Mouse (Mus musculus) neural tube, embryonic 11.5 days (tissue): ENCODE measurements around the gene Asic2. TPM values are rescaled to one million over a fixed set of nuclear protein-coding genes. Genes with fewer than 3 reads are reported as not detected.
A peak's percentile ranks its signal among the peaks of the same experiment; 100 is the strongest.
"Not testable (repeated sequence)": the region's sequence is repeated elsewhere in the genome, so short reads cannot be mapped to it uniquely, and the experiment has no call there.

Experiments used
- ATAC-seq: fragments of 200-750 bp; cut with Nextera tagmentation; 2 replicates; pipeline ENCODE4 v1.8.0; 2017; ENCODE audit warnings: moderate number of reproducible peaks, mild to moderate bottlenecking, moderate TSS enrichment, moderate library complexity; ENCODE audit not compliant: insufficient read depth, low FRiP score, low TSS enrichment
- DNase-seq: peaks from one replicate; pipeline ENCODE4 v3.0.0-alpha.2; 2015; ENCODE audit warnings: low spot score
- H3K27ac ChIP-seq: fragments of 300-500 bp; sonication (generic); 2 replicates; pipeline ENCODE4 v1.5.1; 2014; ENCODE audit warnings: low read depth, mild to moderate bottlenecking, low read length
- H3K27me3 ChIP-seq: fragments of 300-500 bp; sonication (generic); 2 replicates; pipeline ENCODE4 v1.6.1; 2014; ENCODE audit warnings: mild to moderate bottlenecking, low read length, mixed read lengths; ENCODE audit not compliant: control insufficient read depth, insufficient read depth
- H3K36me3 ChIP-seq: fragments of 300-500 bp; sonication (generic); 2 replicates; pipeline ENCODE4 v1.6.1; 2014; ENCODE audit warnings: mild to moderate bottlenecking, low read length, moderate library complexity, mixed read lengths; ENCODE audit not compliant: control insufficient read depth, insufficient read depth
- H3K4me1 ChIP-seq: fragments of 300-500 bp; sonication (generic); 2 replicates; pipeline ENCODE4 v1.6.1; 2014; ENCODE audit warnings: low read length, mixed read lengths; ENCODE audit not compliant: control insufficient read depth, insufficient read depth
- H3K4me2 ChIP-seq: fragments of 300-500 bp; sonication (generic); 2 replicates; pipeline ENCODE4 v1.6.1; 2014; ENCODE audit warnings: low read depth, mild to moderate bottlenecking, moderate library complexity
- H3K4me3 ChIP-seq: fragments of 300-500 bp; sonication (generic); 2 replicates; pipeline ENCODE4 v1.5.1; 2014; ENCODE audit warnings: low read depth, low read length
- H3K9ac ChIP-seq: fragments of 300-500 bp; sonication (generic); 2 replicates; pipeline ENCODE4 v1.6.1; 2014; ENCODE audit warnings: mild to moderate bottlenecking, low read length
- H3K9me3 ChIP-seq: fragments of 300-500 bp; sonication (generic); 2 replicates; pipeline ENCODE4 v1.6.1; 2016; ENCODE audit warnings: low read length; ENCODE audit not compliant: control insufficient read depth
- WGBS: fragments of 180-500 bp; shearing (Covaris S2); extraction: QIAGEN DNeasy Blood & Tissue Kit; methylation state at CpG from one replicate; pipeline ENCODE4 v1.1.7; 2014; 5-methylcytosine and 5-hydroxymethylcytosine counted together
- polyA plus RNA-seq: library from polyadenylated mRNA; unstranded; fragments of >200 nt; fragmentation: Nextera tagmentation; extraction: Ambion mirVana; gene quantifications from 2 replicates; pipeline ENCODE4 v1.2.1, GENCODE M21; 2014

Gene Asic2
- polyA plus RNA-seq, 1 experiment from 2014 or later: 2.5 TPM

DNA sequence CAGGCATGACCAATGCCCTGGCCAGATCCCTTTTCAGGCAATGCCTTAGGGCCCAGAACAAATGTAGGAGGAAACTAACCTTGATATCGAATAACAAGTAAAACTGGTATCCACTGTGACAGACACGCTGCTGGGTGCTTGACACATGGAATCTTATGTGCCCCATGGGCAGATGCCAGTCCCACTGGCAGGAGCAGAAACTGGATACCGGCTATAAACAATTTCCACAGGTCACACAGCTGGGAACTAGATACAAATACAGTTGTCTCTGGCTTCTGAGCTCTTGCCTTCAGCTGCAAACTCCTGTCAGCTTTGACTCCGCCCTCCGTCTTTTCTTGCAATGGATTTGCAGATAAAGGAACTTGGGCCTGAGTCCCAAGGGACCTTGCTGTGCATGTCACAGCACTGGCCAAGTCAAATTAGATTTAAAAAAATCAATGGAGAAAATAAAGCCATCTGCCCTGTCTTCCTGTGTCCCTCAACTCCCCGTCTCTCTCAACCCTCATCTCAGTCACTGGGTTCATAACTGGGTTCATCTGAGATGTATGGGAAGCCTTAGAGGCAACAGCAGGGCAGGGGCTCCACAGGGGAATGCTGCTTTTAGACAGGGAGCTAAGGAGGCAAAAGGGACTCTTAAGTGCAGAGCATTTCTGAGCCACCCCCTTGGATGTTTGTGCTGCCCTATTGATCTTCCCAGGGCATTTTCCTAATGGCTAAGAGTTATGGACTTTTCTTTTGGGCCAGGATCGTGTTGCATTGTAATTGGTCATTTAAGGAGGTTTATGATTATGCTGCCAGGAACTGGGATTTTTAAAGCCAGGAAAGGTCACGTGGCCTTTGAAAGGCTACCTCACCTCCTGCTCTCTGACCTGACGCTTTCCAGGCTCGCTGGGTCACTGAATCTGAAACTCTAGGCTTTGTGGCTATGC, 598.5 kb downstream of the Asic2 start:
- ATAC-seq (no peak), DNase-seq (peak; percentile 48)
- H3K27me3 ChIP-seq: no peaks in the 10 kb centered on the region
- 38% methylated on average over 10 of the region's 10 CpGs for WGBS
- H3K27ac ChIP-seq: 0 out of 2 replicates have a peak overlapping the region, but pooled peaks have one; percentile 17
- no peak overlapping the region for H3K9ac ChIP-seq
- H3K9me3 ChIP-seq: no peaks in the 10 kb centered on the region
- peaks cover 5% of the 10 kb centered on the region; the same call in 1 of the 2 replicates for H3K4me1 ChIP-seq
- H3K4me3 ChIP-seq: no peak overlapping the region
- no peaks in the 10 kb centered on the region for H3K36me3 ChIP-seq
- no peak overlapping the region for H3K4me2 ChIP-seq

DNA sequence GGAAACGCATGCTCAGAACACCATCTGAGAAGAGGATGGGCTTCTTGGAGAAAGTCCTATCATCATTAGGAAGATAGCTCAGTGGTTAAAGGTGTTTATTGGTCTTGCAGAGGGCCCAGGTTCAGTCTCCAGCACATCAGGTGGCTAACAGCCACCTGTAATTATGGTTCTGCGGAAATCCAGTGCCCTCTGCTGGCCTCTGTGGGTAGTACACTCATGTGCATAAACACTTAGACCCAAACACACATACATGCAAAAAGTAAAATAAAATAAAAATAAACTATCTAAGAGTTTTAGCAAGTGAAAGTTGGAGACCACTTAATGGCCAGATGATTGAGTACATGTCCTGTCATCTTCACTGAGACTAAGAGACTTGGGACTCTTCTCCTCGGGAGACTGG, 603.8 kb downstream of the Asic2 start:
- H3K36me3 ChIP-seq: no peaks in the 10 kb centered on the region
- H3K9me3 ChIP-seq: no peaks in the 10 kb centered on the region
- WGBS: 89% methylated on average over 3 of the region's 3 CpGs
- no peaks in the 10 kb centered on the region for H3K4me1 ChIP-seq
- H3K4me2 ChIP-seq: no peak overlapping the region
- H3K27me3 ChIP-seq: no peaks in the 10 kb centered on the region
- DNase-seq: no peak
- no peak overlapping the region for H3K27ac ChIP-seq
- ATAC-seq: no peak
- H3K9ac ChIP-seq: no peak overlapping the region
- H3K4me3 ChIP-seq: no peak overlapping the region

- Histone ChIP-seq H3K9me3 (no peaks in the 10 kb centered on the region), H3K27ac (no peak overlapping the region), H3K36me3 (no peaks in the 10 kb centered on the region), H3K4me2 (no peak overlapping the region), H3K4me1 (no peaks in the 10 kb centered on the region), H3K27me3 (no peaks in the 10 kb centered on the region), H3K9ac (no peak overlapping the region), H3K4me3 (no peak overlapping the region)
- DNase-seq (no peak), ATAC-seq (no peak)
- WGBS: 75% methylated on average over 3 of the region's 3 CpGs
Observed at GRCm38 (mm10) chr11:81362461-81362860, 605.8 kb downstream of the Asic2 start.

DNA sequence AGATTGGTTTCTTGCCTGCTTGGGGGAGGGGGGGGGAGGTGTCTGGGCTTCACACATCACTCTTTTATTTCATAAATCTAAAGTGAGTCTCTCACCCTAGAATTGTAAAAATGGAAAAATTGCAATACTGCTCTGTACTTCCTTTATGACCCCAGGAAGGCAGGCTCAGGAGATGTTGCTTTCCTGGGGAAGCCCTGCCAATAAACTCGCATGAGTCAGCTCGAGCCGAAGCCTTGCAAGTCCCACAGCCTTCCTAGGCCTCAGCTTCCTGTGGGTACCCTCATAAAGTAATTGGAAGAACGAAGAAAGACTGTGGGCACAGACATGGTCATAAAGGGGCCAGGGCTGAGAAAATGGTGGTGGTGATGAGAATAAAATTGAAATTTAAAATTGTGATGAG, 607.2 kb downstream of the Asic2 start:
- no peak overlapping the region for H3K4me3 ChIP-seq
- no peak overlapping the region for H3K9ac ChIP-seq
- no peaks in the 10 kb centered on the region for H3K36me3 ChIP-seq
- H3K4me2 ChIP-seq: no peak overlapping the region
- no peak for ATAC-seq
- 42% methylated on average over 4 of the region's 4 CpGs for WGBS
- H3K9me3 ChIP-seq: no peaks in the 10 kb centered on the region
- no peaks in the 10 kb centered on the region for H3K4me1 ChIP-seq
- no peak overlapping the region for H3K27ac ChIP-seq
- no peaks in the 10 kb centered on the region for H3K27me3 ChIP-seq
- DNase-seq: no peak

DNA sequence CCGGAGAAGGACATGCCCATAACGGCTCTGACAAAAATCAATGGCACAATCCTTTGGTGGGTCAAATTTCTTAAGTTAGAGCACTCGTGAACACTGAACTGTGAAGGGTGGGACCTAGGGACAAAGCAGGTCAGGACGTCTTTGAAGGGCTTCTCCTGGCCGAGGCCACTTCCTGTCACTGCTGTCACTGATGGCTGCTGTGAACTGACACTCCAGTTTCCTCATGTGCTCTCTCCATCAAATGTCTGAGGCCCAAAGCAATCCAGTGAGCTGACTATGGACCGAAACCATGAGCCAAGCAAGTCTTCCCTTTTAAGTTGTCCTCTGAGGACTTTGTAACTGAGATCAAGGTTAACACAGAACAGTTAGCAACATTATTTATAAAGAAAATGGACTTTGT, 617.8 kb downstream of the Asic2 start:
- not testable (repeated sequence) for H3K27me3 ChIP-seq, H3K9me3 ChIP-seq, H3K4me1 ChIP-seq, ATAC-seq, H3K9ac ChIP-seq, H3K4me3 ChIP-seq, H3K4me2 ChIP-seq, H3K27ac ChIP-seq, H3K36me3 ChIP-seq, DNase-seq
- 80% methylated on average over 5 of the region's 6 CpGs for WGBS

DNA sequence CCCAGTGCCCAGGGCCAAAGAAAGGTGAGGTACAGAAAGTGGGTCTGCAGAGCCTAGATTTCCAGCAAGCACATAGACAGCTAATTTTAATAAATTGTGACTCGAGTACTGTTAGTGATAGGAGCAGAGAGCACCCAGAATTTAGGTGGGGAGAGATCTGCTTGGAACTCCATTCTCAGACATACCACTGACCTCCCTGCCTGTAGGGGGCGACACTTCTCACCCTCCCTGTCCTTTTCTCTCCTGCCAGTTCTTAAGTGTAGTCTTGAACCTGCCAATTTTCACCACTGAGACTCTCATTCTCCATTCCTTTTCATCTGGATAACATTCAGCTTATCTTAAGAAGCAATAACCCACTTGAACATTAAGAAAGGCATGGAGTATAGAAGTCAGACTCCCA, 636.3 kb downstream of the Asic2 start:
- Histone ChIP-seq H3K9ac (no peak overlapping the region), H3K4me3 (no peak overlapping the region), H3K27ac (no peak overlapping the region), H3K4me1 (no peaks in the 10 kb centered on the region), H3K27me3 (no peaks in the 10 kb centered on the region), H3K4me2 (no peak overlapping the region), H3K9me3 (no peaks in the 10 kb centered on the region), H3K36me3 (no peaks in the 10 kb centered on the region)
- ATAC-seq (no peak), DNase-seq (no peak)
- WGBS: 82% methylated on average over 2 of the region's 2 CpGs

DNA sequence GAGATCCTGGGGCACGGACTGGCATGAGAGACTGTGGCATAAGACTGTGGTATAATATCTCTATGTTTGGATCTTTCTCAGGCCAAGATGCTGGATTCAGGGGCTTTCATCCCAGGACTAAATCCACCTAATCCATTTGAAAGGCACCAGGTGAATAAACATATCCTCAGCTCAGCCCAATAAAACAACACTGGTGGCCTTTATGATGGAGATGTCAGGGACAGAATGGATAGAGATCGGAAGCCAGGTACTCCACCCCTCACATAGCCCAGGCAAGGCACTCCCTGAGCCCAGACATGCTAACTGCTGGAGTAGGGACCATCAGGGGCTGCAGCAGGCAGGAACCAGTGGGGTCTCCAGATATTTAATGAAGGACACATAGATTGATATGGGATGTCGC, 637.3 kb downstream of the Asic2 start:
- no peaks in the 10 kb centered on the region for H3K27me3 ChIP-seq
- H3K4me1 ChIP-seq: no peaks in the 10 kb centered on the region
- no peak for DNase-seq
- no peaks in the 10 kb centered on the region for H3K36me3 ChIP-seq
- H3K27ac ChIP-seq: no peak overlapping the region
- H3K4me2 ChIP-seq: no peak overlapping the region
- H3K4me3 ChIP-seq: no peak overlapping the region
- no peak overlapping the region for H3K9ac ChIP-seq
- no peak for ATAC-seq
- WGBS: 86% methylated on average over 3 of the region's 3 CpGs
- no peaks in the 10 kb centered on the region for H3K9me3 ChIP-seq

DNA sequence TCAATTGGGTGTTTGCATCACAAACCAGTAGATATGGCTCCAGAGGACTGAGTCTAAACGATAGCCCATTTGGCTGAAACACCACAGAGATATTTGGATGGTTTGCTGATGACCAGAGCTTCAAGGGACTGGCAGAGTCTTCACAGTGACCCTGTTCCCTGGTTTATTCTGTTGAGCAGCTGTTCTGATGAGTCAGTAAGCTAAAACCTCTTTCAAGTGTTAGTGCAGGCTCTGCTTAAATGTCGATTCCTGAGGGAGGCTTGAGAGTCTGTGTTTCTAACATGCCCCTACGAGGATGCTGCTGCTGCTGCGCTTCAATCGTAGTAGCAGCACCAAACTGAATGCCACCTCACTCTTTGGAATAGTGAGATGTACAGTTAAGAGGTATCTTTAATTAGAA, 640.2 kb downstream of the Asic2 start:
- DNase-seq: no peak
- Histone ChIP-seq H3K36me3 (no peaks in the 10 kb centered on the region), H3K27me3 (no peaks in the 10 kb centered on the region), H3K9me3 (no peaks in the 10 kb centered on the region), H3K4me1 (no peaks in the 10 kb centered on the region), H3K4me2 (no peak overlapping the region), H3K9ac (no peak overlapping the region), H3K4me3 (no peak overlapping the region), H3K27ac (no peak overlapping the region)
- no peak for ATAC-seq
- 84% methylated on average over 5 of the region's 5 CpGs for WGBS

- no peaks in the 10 kb centered on the region for H3K4me1 ChIP-seq
- 77% methylated on average over 4 of the region's 4 CpGs for WGBS
- no peak overlapping the region for H3K4me2 ChIP-seq
- no peaks in the 10 kb centered on the region for H3K9me3 ChIP-seq
- DNase-seq: no peak
- H3K36me3 ChIP-seq: no peaks in the 10 kb centered on the region
- no peak for ATAC-seq
- H3K9ac ChIP-seq: no peak overlapping the region
- H3K4me3 ChIP-seq: no peak overlapping the region
- H3K27ac ChIP-seq: no peak overlapping the region
- no peaks in the 10 kb centered on the region for H3K27me3 ChIP-seq
Observed at GRCm38 (mm10) chr11:81323146-81323545, 645.1 kb downstream of the Asic2 start.
